Mouse (Mus musculus): Measurements from ENCODE around the gene Gbf1.

- TF ChIP-seq POLR2A (IDR thresholded peaks at IDR 0.05; ENCODE audit: low read depth, low read length) (no peak), CTCF (IDR thresholded peaks at IDR 0.05; ENCODE audit: borderline replicate concordance, insufficient read depth, low read length) (no peak)
Measured at GRCm38 (mm10) chr19:46204166-46204565, 51.9 kb downstream of the Gbf1 start.
